Mouse (Mus musculus) left cerebral cortex, postnatal 25 days (tissue): Measurements from ENCODE around the gene Srsf9. TPM values are rescaled to one million over a fixed set of nuclear protein-coding genes. Genes with fewer than 3 reads are reported as not detected.
"Not testable (repeated sequence)": the region's sequence is repeated elsewhere in the genome, so short reads cannot be mapped to it uniquely, and the experiment has no call there.

Source experiments
- DNase-seq, 2 experiments: peaks; one replicate each; pipeline ENCODE4 v3.0.0; 2022; ENCODE audit warnings: low spot score in 2 of 2, mixed read lengths in 1 of 2
- intact Hi-C: fragments of 180-260 bp; cut with DNase I; formaldehyde crosslinking; loops from one replicate; pipeline ENCODE4 v1.15.1; 2025
- total RNA-seq, 2 experiments: library from RNA; stranded (reverse); gene quantifications; 2 replicates each; pipeline ENCODE4 v1.2.3; 2021

Gene Srsf9
- total RNA-seq, 2 experiments from 2014 or later, result 71.0 to 77.6 TPM

DNA sequence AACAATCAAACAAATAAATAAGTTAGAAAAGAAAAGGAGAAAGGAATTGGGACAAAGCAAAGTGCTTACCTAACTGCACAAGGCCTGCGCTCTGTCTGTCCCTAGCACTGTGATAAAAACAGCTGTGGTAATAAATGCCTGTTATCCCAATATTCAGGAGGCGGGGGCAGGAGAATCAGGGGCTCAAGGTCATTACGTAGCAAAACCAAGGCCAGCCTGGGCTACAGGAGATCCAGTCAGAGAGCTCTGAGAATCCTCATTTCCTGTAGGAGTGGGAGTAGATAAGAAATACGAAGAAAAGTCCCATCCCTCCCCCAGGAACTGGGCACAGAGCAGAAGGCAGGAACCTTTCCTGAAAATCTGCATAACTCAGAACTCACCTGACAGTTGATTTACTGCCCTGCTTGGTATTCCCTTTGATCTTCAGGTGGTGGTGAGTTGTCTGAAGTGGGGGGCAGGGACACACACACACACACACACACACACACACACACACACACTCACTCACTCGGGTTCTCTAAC lies 32.9 kb downstream of the Srsf9 start:
- no peak for DNase-seq
- intact Hi-C loops, result loop anchor here (1.0 kb wide), 1 partner anchor 81 kb away; no protein-coding TSS in a partner anchor

DNA sequence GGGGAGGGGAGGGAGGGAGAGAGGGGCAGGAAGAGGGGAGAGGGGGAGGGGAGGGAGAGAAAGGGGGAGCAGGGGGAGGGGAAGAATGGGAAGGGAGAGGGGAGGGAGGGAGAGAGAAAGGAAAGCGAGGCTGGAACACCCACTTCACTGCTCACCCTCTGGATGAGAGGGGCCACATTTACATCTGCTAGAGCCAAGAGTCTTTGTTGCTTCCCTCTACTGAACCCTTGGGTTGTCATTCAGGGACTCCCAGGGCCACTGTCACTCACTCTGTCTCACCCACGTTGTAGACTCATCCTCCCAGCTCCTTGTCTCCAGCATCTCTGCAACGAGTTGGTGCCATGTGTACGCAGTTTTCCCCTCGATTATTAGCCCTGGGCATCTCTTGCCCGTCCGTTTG lies 35.2 kb downstream of the Srsf9 start:
- DNase-seq, result peak in 1 of 2 experiments; percentile 24
- intact Hi-C loops, result no loop called here

DNA sequence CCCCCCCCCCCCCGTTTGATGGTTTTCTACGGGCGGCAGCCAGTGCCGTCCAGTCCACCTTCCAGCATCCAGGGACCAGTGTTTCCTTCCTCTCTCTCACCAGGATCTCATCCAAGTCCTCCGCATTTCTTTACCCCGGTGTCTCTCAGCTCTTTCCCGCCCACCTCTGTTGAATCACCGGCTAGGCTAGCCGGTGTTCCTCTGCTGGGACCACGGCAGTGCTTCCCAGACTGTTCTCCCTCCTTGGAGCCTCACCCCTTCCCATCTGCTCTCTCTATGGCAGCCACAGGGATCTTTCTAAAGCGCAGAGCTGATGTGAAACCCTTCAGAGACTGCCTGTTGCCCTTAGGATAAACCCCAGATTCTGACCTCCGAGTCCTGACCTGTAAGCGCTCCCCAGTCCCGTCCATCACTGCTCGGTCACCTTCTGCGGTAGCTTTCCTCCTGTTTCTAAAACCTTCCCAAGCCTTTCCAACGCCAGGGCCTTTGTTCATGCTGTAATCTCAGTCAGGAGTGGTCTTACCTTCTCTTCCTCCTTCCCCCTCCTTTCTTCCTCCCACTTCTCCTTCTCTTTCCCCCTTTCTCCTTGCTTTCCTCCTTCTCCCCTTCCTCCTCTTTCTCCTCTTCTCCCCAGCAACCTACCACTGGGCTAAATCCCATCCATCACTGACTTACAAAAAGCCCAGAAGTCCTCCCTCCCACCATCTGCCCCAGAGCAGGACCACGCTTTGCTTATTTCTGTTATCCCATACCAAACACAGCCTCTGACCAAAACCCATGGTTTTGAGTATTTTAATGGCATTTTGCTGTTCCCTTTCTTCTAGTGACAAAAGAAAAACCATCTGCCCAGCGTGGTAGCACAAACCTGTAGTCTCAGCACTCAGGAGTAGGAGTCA lies 36.1 kb downstream of the Srsf9 start:
- intact Hi-C loops, result no loop called here
- peak; percentile 59 to 94 for DNase-seq

DNA sequence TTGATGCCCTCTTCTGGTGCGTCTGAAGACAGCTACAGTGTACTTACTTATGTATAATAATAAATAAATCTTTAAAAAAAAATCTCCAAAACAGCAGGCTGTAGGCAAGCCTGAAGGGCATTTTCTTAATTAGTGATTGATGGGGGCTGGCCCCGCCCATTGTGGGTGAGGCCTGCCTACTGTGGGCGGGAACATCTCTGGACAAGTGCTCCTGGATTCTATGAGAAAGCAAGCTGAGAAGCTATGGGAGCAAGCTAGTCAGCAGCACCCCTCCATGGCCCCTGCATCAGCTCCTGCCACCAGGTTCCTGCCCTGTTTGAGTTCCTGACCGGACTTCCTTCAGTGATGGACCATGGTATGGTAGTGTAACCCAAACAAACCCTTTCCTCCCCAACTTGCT lies 37.8 kb downstream of the Srsf9 start:
- intact Hi-C loops, result no loop called here
- DNase-seq, result no peak

DNA sequence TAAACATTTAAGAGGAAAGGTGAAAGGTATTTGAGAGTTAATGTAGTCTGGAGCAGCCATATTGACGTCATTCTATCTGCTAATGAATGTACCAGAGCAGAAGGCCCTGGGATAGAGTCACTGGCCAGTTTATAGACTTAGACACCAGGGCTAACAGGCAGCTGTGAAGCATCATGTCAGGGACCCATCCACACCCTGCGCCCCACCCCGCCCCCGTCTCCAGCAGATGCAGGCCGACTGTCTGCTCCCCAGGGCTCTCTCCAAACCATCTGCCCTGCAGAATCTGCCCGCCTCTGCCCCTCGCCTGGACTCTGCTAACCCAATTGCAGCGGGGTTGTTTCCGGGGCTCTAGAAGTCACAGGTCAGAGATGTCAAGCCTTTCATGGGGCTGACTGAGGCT lies 44.8 kb downstream of the Srsf9 start:
- intact Hi-C loops, result no loop called here
- no peak for DNase-seq

DNA sequence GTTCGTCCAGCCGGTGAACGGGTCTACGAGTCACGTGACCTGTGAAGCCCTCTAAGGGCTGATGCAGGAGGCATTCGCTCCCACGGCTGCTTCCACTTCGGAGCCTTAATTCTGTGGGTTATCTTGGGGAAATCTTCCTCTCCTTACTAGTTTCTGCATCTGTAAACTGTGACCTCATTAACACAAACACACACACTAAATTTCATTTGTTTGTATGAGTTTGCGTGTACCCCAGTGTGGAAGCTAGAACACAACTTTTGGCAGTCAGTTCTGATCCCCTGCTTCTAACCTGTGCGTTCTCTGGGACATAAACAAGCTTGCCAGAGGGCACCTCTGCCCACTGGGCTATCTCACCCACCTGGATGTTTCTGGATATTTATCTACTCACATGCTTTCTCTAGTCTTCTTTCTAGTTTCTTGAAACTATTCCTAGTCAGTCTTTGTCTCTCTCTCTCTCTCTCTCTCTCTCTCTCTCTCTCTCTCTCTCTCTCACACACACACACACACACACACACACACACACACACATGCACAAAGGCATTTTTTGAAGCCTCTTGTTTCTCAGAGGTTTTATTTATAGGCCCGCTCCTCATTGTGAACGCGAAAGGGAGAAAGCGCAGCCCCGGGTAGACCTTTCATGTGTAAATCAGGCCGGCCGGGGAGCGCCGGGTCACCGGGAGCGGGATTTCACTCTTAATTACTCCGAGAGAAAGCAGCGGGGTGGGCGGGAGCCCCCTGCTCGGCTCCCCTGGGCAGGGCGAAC lies 46.6 kb downstream of the Srsf9 start:
- intact Hi-C loops, result no loop called here

DNA sequence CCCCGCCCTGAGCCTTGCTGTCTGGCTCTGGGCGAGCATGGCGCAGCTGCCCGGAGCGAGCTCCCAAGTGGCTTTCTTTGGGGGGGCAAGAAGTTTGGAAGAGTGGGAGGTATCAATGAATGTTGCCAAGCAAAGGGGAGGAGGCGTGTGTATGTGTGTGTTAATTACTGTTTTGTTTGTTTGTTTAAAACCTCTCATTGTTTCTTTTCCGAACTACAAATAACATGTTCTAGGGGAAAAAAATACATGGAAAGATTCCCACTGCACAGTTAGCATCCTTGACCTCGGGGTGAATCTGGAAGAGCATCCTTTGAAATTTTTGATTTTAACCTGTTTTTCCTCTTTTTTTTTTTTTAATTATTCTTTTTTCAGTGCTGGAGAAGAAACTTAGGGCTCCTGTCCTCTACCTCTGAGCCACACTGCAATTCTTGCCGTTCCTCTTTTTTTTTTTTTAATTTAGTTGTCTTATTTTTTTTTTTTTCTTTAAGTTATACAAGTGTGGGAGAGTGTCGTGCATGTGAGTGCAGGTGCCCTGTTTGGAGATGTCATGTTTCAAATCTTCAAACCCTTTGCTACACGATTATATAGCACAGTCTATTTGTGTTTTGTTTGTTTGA lies 47.3 kb downstream of the Srsf9 start:
- intact Hi-C loops, result no loop called here
- DNase-seq, result no peak

More for the DNA sequence above, 46.6 kb downstream of the Srsf9 start:
- peak in 1 of 2 experiments; percentile 18 for DNase-seq

DNA sequence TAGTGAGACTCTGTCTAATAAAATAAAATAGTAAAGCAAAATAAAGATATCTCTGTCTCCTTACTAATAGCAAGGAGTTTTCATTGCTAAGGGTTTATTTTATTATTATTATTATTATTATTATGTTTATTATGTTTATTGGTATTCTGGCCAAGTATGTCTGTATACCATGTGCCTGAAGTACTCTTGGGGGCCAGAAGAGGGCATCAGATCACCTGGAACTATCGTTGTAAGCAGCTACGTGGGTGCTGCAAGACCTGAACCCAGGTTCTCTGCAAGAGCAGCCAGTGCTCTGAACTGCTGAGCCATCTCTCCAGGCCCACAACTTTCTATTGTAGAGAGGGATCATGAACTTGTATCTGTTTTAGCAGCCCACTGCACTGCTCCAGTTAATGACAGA lies 48.5 kb downstream of the Srsf9 start:
- DNase-seq, result no peak
- intact Hi-C loops, result no loop called here

DNA sequence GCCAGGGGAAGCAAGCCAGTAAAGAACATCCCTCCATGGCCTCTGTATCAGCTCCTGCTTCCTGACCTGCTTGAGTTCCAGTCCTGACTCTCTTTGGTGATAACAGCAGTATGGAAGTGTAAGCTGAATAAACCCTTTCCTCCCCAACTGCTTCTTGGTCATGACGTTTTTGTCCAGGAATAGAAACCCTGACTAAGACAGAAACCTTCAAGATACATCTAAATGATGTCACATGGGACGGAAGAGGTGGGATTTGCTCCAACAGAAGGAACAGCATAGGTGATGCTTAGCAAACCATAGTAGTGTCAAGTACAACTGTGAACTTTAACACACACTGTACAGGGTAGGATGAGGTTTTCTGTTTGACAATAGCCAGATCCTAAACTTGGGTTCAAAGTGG lies 51.9 kb downstream of the Srsf9 start:
- intact Hi-C loops, DNase-seq: not testable (repeated sequence)

Other genes starting within 250 kb of the Srsf9 start
- gene Gm10401, start 228.9 kb upstream of the Srsf9 start, total RNA-seq, result not detected
- 1 to 10 TPM; 6.8 TPM for gene Acads, start 207.8 kb upstream of the Srsf9 start, total RNA-seq
- 10 to 100 TPM; 27.1 to 28.8 TPM for gene Unc119b, start 192.2 kb upstream of the Srsf9 start, total RNA-seq
- 10 to 100 TPM; 86.2 to 87.5 TPM for gene Mlec, start 169.0 kb upstream of the Srsf9 start, total RNA-seq
- 100 to 1,000 TPM; 295 to 302 TPM for gene Cabp1, start 132.8 kb upstream of the Srsf9 start, total RNA-seq
- 100 to 1,000 TPM; 104 to 110 TPM for gene Pop5, start 91.3 kb upstream of the Srsf9 start, total RNA-seq
- 100 to 1,000 TPM; 248 to 266 TPM for gene Rnf10, start 54.3 kb upstream of the Srsf9 start, total RNA-seq
- 10 to 100 TPM; 39.3 to 39.7 TPM for gene Coq5, start 47.5 kb upstream of the Srsf9 start, total RNA-seq
- 100 to 1,000 TPM; 713 to 752 TPM for gene Dynll1, start 26.2 kb upstream of the Srsf9 start, total RNA-seq
- 10 to 100 TPM; 19.9 to 20.9 TPM for gene Gatc, start 14.0 kb downstream of the Srsf9 start, total RNA-seq
- gene Triap1, start 14.0 kb downstream of the Srsf9 start, total RNA-seq, result 10 to 100 TPM; 27.0 to 29.0 TPM
- gene Cox6a1, start 21.8 kb downstream of the Srsf9 start, total RNA-seq, result 100 to 1,000 TPM; 793 to 810 TPM
- gene Msi1, start 102.4 kb downstream of the Srsf9 start, total RNA-seq, result 10 to 100 TPM; 45.2 to 49.2 TPM
- gene Pla2g1b, start 139.1 kb downstream of the Srsf9 start, total RNA-seq, result not detected
- gene Sirt4, start 157.5 kb downstream of the Srsf9 start, total RNA-seq, result 10 to 100 TPM; 31.1 to 34.0 TPM
- gene Pxn, start 179.5 kb downstream of the Srsf9 start, total RNA-seq, result 10 to 100 TPM; 19.9 to 21.0 TPM
- 100 to 1,000 TPM; 208 to 218 TPM for gene Rplp0, start 232.3 kb downstream of the Srsf9 start, total RNA-seq
- gene Gcn1l1, start 238.1 kb downstream of the Srsf9 start, total RNA-seq, result 10 to 100 TPM; 61.4 to 75.7 TPM